24 mouse cellular contexts compared by ENCODE assay signal in genomic region chr10:13245714-13246113, GRCm38 (mm10). TPM values are rescaled to one million over a fixed set of nuclear protein-coding genes. Genes with fewer than 3 reads are reported as not detected.
DNase-seq lines count a peak whose midpoint lies in the region; ATAC-seq and TF ChIP-seq lines count a peak whose summit lies in the region.
"Had no signal": no experiment of that assay in that cellular context is flagged by ENCODE, and none has a peak within 500 bp of the region (broad histone marks: within the 10 kb centered on the region; RNA-seq: fewer than 3 reads in every experiment).

No protein-coding gene starts in this region.

- ATAC-seq in heart, embryonic 13.5 days (ENCODE audit: extremely low read depth, insufficient number of reproducible peaks, low FRiP score, low TSS enrichment): no peak
- ATAC-seq in lung, embryonic 14.5 days (ENCODE audit: insufficient read depth): peak; percentile 82
- peak; percentile 62; the same call in 1 of the 2 replicates for ATAC-seq in stomach, embryonic 16.5 days (ENCODE audit: insufficient read depth, low FRiP score)
- ATAC-seq in hindbrain, embryonic 11.5 days (ENCODE audit: low FRiP score): no peak
- ATAC-seq: inflammation-experienced regulatory T-cells, adult 6 months; Patski had no signal

- peaks cover 42% of the 10 kb centered on the region for H3K4me1 ChIP-seq in heart, embryonic 13.5 days
- H3K4me1 ChIP-seq in lung, embryonic 14.5 days (ENCODE audit: insufficient read depth): peaks cover 7% of the 10 kb centered on the region; the same call in 1 of the 2 replicates
- peaks cover 15% of the 10 kb centered on the region; the same call in 1 of the 2 replicates for H3K4me1 ChIP-seq in stomach, embryonic 16.5 days (ENCODE audit: control insufficient read depth, insufficient read depth, low read length)
- no peaks in the 10 kb centered on the region for H3K4me1 ChIP-seq in hindbrain, embryonic 11.5 days (replicated peaks; ENCODE audit: control insufficient read depth, insufficient read depth, low read length)
- H3K4me1 ChIP-seq: embryonic facial prominence, embryonic 12.5 days; forebrain, embryonic 12.5 days; hindbrain, embryonic 13.5 days; midbrain, embryonic 12.5 days had no signal

- intact Hi-C loops in heart, postnatal 25 days (cut with DNase I): no loop called here

- no peak for DNase-seq in heart, postnatal 25 days (ENCODE audit: low spot score)
- peak; percentile 84 for DNase-seq in lung, embryonic 14.5 days
- DNase-seq in lung, postnatal 4 days: no peak
- DNase-seq in brain, embryonic 14.5 days (ENCODE audit: low read depth): peak; percentile 9
- DNase-seq in hindbrain, embryonic 11.5 days (ENCODE audit: low spot score): no peak
- DNase-seq: adrenal gland, adult 2 months; cerebellum, adult 11-12 months; cerebellum, postnatal 14 days; gastrocnemius, postnatal 36 days; kidney, adult 9 months; kidney, postnatal 14 days; thymus, postnatal 14 days had no signal

- no peak for TF ChIP-seq CTCF in lung, embryonic 14.5 days (IDR thresholded peaks at IDR 0.05; ENCODE audit: low read depth)
- no peak for TF ChIP-seq CTCF in brain, embryonic 14.5 days (IDR thresholded peaks at IDR 0.05; ENCODE audit: borderline replicate concordance, extremely low read depth, insufficient read depth, insufficient read length)

- H3K4me3 ChIP-seq in heart, embryonic 13.5 days: no peak overlapping the region
- no peak overlapping the region for H3K4me3 ChIP-seq in lung, embryonic 14.5 days (ENCODE audit: low read depth, low read length)
- H3K4me3 ChIP-seq in stomach, embryonic 16.5 days (replicated peaks; ENCODE audit: low read length): no peak overlapping the region
- no peak overlapping the region for H3K4me3 ChIP-seq in hindbrain, embryonic 11.5 days (ENCODE audit: low read depth, low read length)
- H3K4me3 ChIP-seq: embryonic facial prominence, embryonic 12.5 days; erythroblast, embryonic 14.5 days; forebrain, embryonic 12.5 days; hindbrain, embryonic 13.5 days; limb, embryonic 10.5 days; midbrain, embryonic 12.5 days had no signal

- WGBS in heart, embryonic 13.5 days: 28% methylated on average over 6 of the region's 6 CpGs
- WGBS in lung, embryonic 14.5 days: 26% methylated on average over 6 of the region's 6 CpGs
- 46% methylated on average over 6 of the region's 6 CpGs for WGBS in stomach, embryonic 16.5 days
- 81% methylated on average over 6 of the region's 6 CpGs for WGBS in hindbrain, embryonic 11.5 days

- peak overlapping the region; percentile 68 for H3K27ac ChIP-seq in heart, embryonic 13.5 days (replicated peaks)
- peak overlapping the region; percentile 42; the same call in 1 of the 2 replicates for H3K27ac ChIP-seq in lung, embryonic 14.5 days (ENCODE audit: low read depth)
- H3K27ac ChIP-seq in stomach, embryonic 16.5 days (ENCODE audit: low read length): peak overlapping the region; percentile 74
- no peak overlapping the region for H3K27ac ChIP-seq in hindbrain, embryonic 11.5 days (ENCODE audit: low read depth, low read length)
- H3K27ac ChIP-seq: embryonic facial prominence, embryonic 12.5 days; forebrain, embryonic 12.5 days; hindbrain, embryonic 13.5 days; limb, embryonic 10.5 days; midbrain, embryonic 12.5 days had no signal

- peaks cover 74% of the 10 kb centered on the region for H3K36me3 ChIP-seq in heart, embryonic 13.5 days
- peaks cover 18% of the 10 kb centered on the region for H3K36me3 ChIP-seq in lung, embryonic 14.5 days (ENCODE audit: insufficient read depth)
- no peaks in the 10 kb centered on the region for H3K36me3 ChIP-seq in stomach, embryonic 16.5 days (ENCODE audit: control insufficient read depth, insufficient read depth, low read length)
- no peaks in the 10 kb centered on the region for H3K36me3 ChIP-seq in hindbrain, embryonic 11.5 days (ENCODE audit: control insufficient read depth, insufficient read depth, low read length)
- H3K36me3 ChIP-seq: G1E; hindbrain, embryonic 13.5 days had no signal

- no peak overlapping the region for H3K4me2 ChIP-seq in heart, embryonic 13.5 days
- H3K4me2 ChIP-seq in lung, embryonic 14.5 days: peak overlapping the region; percentile 7; the same call in 1 of the 2 replicates
- no peak overlapping the region for H3K4me2 ChIP-seq in stomach, embryonic 16.5 days (ENCODE audit: low read depth, low read length)
- no peak overlapping the region for H3K4me2 ChIP-seq in hindbrain, embryonic 11.5 days (replicated peaks; ENCODE audit: low read depth, low read length)
- H3K4me2 ChIP-seq: embryonic facial prominence, embryonic 12.5 days; forebrain, embryonic 12.5 days; hindbrain, embryonic 13.5 days; midbrain, embryonic 12.5 days had no signal

- H3K27me3 ChIP-seq in heart, embryonic 13.5 days (replicated peaks): no peaks in the 10 kb centered on the region
- no peaks in the 10 kb centered on the region for H3K27me3 ChIP-seq in lung, embryonic 14.5 days (ENCODE audit: insufficient read depth, low read length)
- H3K27me3 ChIP-seq in stomach, embryonic 16.5 days (ENCODE audit: control insufficient read depth, insufficient read depth, low read length): no peaks in the 10 kb centered on the region
- no peaks in the 10 kb centered on the region for H3K27me3 ChIP-seq in hindbrain, embryonic 11.5 days (ENCODE audit: control insufficient read depth, insufficient read depth, low read length)
- H3K27me3 ChIP-seq: CH12.LX; embryonic facial prominence, embryonic 12.5 days; forebrain, embryonic 12.5 days; hindbrain, embryonic 13.5 days; midbrain, embryonic 12.5 days; Patski had no signal

- TF ChIP-seq POLR2A in brain, embryonic 14.5 days (IDR thresholded peaks at IDR 0.05; ENCODE audit: borderline replicate concordance, extremely low read depth, insufficient read depth, insufficient read length, poor library complexity, severe bottlenecking): no peak

- no peak overlapping the region for H3K9ac ChIP-seq in heart, embryonic 13.5 days
- no peak overlapping the region for H3K9ac ChIP-seq in lung, embryonic 14.5 days
- H3K9ac ChIP-seq in stomach, embryonic 16.5 days (ENCODE audit: low read length): no peak overlapping the region
- H3K9ac ChIP-seq in hindbrain, embryonic 11.5 days (ENCODE audit: low read depth, low read length): no peak overlapping the region
- H3K9ac ChIP-seq: embryonic facial prominence, embryonic 12.5 days; forebrain, embryonic 12.5 days; hindbrain, embryonic 13.5 days; midbrain, embryonic 12.5 days had no signal

- no peaks in the 10 kb centered on the region for H3K9me3 ChIP-seq in heart, embryonic 13.5 days
- no peaks in the 10 kb centered on the region for H3K9me3 ChIP-seq in lung, embryonic 14.5 days (ENCODE audit: low read depth, low read length)
- no peaks in the 10 kb centered on the region for H3K9me3 ChIP-seq in stomach, embryonic 16.5 days (replicated peaks; ENCODE audit: control insufficient read depth, low read length)
- H3K9me3 ChIP-seq in hindbrain, embryonic 11.5 days (ENCODE audit: control insufficient read depth, low read length): no peaks in the 10 kb centered on the region
- H3K9me3 ChIP-seq: embryonic facial prominence, embryonic 12.5 days; forebrain, embryonic 12.5 days; G1E; hindbrain, embryonic 13.5 days; limb, embryonic 10.5 days; midbrain, embryonic 12.5 days had no signal

RNA-seq across cellular contexts. Expression of gene Ltv1, which starts 52.7 kb away (rescaled TPM):
- 47.9 and 52.1 TPM in 2 replicates for polyA plus RNA-seq in heart, embryonic 13.5 days (2015; fragmentation: Nextera tagmentation; extraction: Ambion mirVana)
- total RNA-seq in heart, postnatal 25 days (2021): 10 to 100 TPM; 22.9 to 25.0 TPM
- 81.7 and 83.8 TPM in 2 replicates for polyA plus RNA-seq in lung, embryonic 14.5 days (2014; fragmentation: Nextera tagmentation; extraction: Ambion mirVana)
- polyA plus RNA-seq in brain, embryonic 14.5 days (2012; rRNA removed): 23.1 and 26.1 TPM in 2 replicates
- polyA plus RNA-seq in stomach, embryonic 16.5 days (2015; fragmentation: Nextera tagmentation; extraction: Ambion mirVana): 76.3 and 77.5 TPM in 2 replicates
- 76.2 and 78.6 TPM in 2 replicates for polyA plus RNA-seq in hindbrain, embryonic 11.5 days (2014; fragmentation: Nextera tagmentation; extraction: Ambion mirVana)

Comparison
In these comparisons a context has a peak if more than half of its experiments do, and no peak if none do; other contexts are left out.
1. DNase-seq: peak in lung, embryonic 14.5 days (single experiment) and brain, embryonic 14.5 days (single experiment); none in heart, postnatal 25 days (single experiment), lung, postnatal 4 days (0 of 2) and hindbrain, embryonic 11.5 days (single experiment).
2. ATAC-seq: peak in lung, embryonic 14.5 days (single experiment) and stomach, embryonic 16.5 days (single experiment); none in heart, embryonic 13.5 days (single experiment) and hindbrain, embryonic 11.5 days (single experiment).